Mouse (Mus musculus) ovary, postnatal 14 days (tissue): ENCODE results near the gene Gm37240.
"Not testable (repeated sequence)": the region's sequence is repeated elsewhere in the genome, so short reads cannot be mapped to it uniquely, and the experiment has no call there.

ENCODE experiments used
- DNase-seq: peaks from one replicate; pipeline ENCODE4 v3.0.0; 2022; ENCODE audit warnings: low spot score

The Gm37240 gene

DNA sequence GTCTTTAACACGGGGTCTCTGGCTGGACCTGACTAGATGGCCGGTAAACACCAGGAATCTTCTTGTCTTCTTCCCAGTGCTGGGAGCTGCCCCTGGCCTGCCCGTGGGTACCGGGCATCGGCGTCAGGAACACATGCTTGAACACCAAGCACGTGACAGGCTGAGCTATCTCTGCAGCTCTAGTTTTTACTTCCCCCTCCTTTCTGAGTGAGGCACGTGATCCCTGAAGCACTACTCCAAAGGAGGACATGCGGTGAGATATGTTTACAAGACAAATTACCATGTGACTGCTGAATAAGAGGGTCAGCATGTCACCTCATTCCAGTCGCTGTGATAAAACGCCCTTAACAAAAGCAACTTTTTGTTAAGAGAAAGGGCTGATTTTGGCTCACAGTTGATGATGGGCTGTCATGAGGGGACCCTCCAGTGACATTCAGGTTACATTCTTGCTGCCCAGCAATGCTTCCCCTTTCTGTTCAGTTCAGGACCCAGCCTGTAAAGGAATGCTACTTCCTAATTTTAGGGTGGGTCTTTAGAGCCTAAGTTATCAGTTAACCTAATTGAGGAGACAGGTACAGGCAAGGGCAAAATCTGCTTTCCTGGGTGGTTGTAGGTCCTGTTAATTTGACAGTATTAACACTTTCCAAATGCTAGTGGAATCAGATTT lies 1003.4 kb downstream of the Gm37240 start:
- DNase-seq = no peak

DNA sequence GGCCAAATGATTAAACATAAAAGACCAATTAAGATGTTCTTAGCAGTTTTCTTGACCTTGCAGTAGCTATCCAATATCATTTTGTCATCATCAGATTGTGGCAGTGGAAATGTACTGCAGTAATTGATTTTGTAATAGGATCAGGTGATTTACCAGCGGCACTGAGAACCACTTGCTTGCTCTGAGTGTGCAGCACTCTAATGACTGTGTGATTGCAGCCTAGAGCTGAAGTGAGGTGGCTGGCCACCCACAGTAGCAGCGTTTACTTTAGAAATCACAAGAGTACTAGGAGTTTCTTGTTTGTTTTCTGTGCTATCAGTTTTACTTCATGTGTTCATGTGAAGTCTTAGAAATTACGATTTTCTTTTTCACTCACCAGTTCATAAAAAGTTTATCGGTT lies 1011.1 kb downstream of the Gm37240 start:
- no peak for DNase-seq

DNA sequence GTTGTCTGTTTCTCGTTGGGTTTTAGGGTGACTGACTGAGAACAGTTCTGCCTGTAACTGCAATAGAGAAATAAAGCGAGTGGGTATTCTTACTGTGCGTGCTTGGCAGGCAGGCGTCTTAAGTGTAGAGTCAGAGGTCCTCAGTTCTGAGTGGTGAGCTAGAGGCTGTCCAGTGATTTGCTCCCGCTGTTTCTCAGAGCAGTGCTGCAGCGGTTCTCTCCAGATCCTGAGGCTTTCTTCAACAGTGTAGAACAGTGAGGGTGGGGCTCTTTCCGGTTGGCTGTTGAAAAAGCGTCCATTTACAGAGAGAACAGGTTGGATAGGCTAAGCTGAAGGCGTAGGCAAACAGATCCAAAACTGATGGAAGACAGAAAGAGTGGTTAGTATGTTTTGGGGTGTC lies 1012.0 kb downstream of the Gm37240 start:
- DNase-seq = no peak

DNA sequence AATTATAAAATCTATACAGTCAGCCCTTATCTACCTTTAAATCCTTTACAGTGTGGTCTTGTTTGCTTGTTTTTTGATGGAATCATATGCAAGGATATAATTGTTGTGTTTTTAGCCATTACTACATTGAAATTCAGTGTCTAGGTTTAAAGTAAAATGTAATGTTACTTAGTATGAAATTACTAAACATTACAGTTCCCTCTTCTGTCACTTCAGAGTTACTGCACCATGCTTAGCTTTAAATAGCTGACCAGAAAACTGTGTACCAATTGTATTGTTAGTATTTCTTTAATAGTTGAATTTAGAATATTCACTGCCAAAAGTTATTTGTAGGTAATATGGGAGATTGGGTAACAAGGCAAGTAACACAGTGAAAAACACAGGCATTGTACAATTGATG lies 1017.2 kb downstream of the Gm37240 start:
- no peak for DNase-seq

DNA sequence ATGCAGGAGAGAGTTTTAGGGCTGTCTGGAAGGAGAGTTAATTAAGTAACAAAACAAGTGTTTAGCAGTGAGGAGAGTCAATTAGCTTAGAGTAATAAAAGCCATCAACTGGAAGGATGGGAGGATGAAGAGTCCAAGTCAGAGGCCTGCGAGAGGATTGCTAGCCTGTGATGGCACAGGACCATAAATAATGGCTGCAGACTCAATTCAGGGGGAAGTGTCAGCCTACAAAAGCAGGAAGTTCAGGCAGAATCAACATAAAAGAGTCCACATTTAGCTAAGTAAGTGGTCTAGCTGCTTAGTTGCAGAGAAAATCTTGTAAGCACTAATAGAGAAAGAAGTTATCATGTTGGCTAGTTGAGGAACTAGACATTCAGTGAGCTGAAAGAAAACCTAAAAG lies 1019.3 kb downstream of the Gm37240 start:
- no peak for DNase-seq

DNA sequence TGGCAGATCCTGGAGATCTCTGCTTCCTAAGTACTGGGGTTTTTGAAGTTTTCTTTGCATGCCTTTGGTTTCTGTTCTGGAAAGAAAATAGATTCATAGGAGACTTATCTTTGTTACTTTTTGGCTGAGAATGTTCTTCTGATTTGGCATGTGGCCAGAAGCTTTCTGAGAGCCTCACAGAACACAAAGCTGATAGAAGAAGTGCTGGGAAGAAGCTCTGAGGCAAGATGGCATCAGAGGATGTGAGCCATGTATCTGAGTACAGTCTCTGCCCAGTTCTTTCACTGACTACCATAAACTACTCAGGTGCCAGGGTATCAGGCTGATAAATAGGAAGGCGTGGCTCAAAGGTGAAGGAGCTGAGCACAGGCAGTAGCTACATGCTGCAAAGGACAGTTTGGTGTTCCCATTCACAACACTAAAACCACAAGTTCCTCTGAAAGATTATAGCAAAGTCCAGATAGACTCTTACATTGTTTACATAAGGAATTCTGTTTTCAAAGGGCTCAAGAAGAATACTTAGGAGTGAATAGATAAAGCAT lies 1019.8 kb downstream of the Gm37240 start:
- DNase-seq = no peak

DNA sequence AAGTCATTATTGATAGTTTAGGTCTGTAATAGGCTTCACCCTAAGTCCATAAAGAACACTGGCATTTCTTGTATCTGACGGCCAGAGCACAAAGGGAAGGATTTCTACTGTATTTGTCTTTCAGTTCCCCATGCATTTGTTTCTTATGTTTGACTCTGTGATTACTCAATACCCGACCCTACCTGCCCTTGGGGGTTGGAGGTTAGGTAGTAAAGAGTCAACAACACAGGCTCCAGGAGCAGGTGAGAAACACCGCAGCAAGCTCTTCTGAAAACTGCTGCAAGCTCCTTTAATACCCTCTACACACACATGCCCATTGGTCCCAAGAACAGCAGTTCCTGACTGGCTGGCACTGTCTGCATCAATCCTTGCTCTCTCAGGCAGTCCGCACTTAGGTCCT lies 1020.5 kb downstream of the Gm37240 start:
- no peak for DNase-seq

DNA sequence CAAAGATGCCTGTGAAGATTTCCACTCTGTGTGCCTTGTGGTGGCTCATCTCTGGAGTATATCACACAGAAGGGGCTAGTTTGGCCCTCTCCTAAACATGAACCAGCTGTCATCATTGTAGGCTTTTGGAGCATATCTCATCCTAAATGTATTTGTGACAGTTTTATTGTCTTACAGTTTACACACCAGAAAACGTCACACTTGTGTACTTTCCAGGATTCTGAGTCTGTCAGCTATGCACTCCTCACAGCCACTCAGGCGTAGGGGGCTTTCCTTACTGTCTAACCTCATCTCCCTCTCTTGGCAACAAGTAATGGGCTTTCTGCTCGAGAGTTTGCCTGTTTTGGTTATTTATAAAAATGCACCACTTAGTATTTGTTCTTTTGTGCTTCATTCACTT lies 1021.6 kb downstream of the Gm37240 start:
- no peak for DNase-seq

DNA sequence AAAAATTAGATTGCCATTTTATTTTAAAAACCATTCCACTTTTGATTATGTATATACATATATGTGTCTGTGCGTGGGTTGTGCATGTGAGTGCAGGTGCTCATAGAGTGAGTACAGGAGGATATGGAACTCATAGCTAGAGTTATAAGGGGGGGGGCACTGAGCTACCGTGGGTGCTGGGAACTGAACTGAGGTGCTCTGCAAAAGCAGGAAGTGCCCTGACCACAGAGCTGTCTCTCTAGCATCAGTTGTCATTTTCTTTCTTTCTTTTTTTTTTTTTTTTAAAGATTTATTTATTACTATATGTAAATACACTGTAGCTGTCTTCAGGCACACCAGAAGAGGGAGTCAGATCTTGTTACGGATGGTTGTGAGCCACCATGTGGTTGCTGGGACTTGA lies 1025.5 kb downstream of the Gm37240 start:
- not testable (repeated sequence) for DNase-seq

DNA sequence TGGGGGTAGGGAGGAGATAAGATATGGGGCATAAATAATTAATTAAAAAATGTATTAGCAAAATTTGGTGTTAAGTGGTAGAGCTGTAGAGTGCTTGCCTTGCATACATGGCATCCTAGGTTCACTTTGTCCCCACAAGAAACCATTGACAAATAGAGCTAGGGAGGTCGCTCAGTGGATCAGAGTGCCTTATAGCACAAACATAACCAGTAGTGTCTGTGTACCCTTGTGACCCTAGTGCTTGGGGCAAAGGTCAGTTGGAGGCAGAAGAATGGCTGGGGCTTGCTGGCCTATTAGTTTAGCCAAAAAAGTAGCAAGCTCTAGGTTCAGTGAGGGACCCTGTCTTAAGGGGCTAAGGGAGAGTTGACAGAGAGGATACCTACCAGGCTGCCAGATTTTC lies 1026.6 kb downstream of the Gm37240 start:
- DNase-seq = no peak

DNA sequence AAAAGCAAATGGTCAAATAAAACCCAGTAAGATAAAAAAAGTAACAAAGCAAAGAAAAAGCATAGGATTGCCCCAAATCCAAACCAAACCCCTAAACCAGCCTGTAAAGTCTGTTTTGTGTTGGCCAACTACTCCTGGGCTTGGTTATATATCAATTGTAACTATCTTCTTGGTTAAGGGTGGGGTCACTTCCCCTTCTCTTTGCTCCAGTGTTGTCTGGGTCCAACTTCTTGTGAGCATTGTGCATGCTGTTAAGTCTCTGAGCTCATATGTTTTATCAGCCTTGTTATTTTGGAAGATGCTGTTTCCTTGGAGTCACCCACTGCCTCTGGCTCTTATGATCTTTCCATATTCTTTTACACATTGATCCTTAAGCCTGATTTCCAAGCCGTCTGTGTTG lies 1032.9 kb downstream of the Gm37240 start:
- DNase-seq = no peak

DNA sequence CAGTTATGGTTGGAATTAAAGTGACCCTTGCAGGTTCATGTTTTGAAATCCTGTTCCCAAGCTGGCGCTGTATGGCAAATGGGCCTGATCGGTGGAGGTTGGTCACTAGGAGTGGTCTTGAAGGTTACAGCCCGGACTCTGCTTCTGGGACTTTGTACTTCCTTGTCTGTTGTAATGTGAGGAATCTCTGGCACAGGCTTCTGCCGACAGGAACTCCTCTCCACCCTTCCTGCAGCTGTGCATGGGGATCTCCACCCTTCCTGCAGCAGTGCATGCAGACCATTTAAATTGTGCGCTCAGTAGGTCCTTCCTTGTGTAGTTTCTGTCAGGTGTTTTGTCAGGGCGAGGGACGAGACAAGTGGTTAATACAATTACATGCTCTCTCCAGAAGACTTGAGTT lies 1034.4 kb downstream of the Gm37240 start:
- no peak for DNase-seq

DNA sequence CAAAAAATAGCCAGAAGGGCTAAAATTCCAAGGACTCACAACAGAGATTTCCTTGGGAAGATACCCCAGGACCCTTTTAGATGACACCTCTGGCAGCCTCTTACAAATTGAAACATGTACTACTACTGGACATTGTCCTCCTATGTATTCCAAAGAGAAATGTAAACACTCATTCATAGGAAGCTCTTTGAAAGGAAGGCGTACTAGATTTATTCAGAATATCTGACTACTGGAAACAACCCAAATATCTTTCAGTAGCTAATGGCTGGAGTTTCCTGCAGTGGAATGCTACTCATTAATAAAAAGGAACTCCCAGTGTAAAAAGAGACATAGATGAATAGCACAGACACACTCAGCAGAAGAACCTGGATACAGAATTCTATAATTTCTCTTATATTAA lies 1035.5 kb downstream of the Gm37240 start:
- no peak for DNase-seq

DNA sequence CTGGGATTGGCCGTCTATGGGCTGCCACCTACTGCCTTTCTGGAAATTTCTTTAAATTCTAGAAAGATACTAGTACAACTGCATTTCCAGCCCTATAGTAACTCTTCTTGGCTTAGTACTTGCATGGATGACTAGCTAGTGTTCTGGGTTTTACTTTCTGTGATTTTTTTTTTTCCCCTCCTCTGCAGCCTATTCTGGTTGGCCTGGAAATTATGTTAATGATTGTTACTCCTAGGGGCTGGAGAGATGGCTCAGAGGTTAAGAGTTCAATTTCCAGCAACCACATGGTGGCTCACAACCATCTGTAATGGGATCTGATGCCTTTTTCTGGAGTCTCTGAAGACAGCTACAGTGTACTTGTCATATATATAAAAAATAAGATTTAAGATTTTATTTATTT lies 1036.9 kb downstream of the Gm37240 start:
- DNase-seq = no peak

DNA sequence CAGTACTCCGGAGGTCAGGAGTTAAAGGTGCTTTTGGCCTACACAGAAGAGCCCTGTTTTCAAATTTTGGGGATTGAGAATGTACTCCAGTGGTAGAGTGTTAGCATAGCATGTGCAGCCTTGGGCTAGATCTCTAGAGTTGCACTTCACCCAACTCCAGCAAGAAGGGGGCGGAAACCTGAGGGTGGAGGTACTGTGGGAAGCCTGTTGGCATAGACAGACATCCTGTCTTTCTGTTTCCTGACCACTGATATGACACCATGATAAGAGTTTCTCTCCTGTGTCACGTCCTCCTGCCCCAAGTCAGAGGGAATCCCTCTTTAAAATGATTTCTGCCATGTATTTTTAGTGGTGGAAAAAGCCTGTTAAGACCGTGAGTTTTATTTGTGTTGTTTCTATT lies 1038.5 kb downstream of the Gm37240 start:
- no peak for DNase-seq

DNA sequence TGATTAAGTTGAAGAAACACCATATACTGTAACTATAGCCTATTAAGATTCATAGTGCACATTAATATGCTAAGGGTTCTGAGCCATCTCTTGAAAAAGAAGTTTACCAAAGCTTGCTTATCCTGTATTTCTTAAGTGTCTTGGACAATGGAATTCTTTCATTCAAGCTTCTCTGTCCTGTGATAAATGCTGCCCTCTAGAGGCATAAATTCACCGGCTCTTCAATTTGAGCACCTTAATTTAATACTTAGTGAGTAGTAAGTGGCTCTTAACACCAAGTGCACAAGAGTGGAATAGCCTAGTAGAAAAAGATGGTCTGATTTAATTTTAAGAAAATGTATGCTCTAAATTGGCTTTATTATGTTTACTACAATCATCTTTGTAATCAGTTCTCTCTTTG lies 1043.7 kb downstream of the Gm37240 start:
- peak; percentile 49 for DNase-seq

DNA sequence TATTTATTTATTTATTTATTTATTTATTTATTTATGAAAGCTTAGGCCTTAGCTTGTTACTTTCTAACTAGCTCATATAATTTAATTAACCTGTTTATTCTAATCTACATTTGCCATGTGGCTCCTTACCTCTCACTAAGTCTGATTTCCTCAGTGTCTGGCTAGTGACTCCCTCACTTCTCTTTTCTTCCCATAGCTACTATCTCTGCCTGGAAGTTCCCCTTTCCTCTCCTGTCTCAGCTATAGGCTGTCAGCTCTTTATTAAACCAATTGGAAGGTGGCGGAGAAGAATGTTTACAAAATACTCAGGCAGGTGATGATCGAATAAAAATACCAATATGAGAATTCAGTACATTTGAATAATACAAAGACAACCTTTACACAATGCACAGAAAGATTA lies 1044.5 kb downstream of the Gm37240 start:
- DNase-seq = no peak

DNA sequence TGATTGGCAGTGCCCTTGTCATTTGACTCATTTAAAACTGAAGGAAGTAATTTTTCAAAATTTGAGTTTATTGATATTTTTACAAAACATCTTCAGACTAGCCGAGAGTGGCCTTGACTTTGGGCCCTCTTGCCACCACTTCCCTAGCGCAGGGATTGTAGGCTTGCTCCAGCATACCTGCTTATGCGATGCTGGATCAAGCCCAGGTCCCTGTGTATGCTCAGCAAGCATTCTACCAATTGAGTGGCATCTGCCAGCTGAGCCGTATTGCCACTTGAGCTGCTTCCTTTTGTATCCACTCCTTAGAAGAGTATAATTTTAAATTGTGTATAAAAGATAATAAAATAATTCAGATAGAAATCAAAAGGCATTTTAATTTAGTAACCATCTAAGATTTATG lies 1046.0 kb downstream of the Gm37240 start:
- DNase-seq = no peak

DNA sequence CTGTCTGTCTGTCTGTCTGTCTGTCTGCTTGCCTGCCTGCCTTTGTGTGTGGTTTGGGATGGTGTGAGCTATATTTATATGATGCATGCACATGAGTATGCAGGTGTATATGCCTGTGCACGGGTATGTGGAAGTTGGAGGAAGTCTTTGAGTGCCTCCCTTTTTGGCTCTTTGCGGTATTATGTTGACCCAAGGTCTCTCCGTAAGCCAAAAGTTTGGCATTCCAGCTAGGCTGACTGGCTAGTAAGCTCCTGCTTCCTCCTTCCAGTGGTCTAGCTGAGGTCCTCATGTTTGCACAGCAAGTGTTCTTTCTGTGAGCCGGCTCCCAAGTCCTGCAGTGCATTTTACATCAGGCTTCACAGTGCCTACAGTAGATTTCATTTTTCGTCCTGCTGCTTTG lies 1047.8 kb downstream of the Gm37240 start:
- DNase-seq = no peak

DNA sequence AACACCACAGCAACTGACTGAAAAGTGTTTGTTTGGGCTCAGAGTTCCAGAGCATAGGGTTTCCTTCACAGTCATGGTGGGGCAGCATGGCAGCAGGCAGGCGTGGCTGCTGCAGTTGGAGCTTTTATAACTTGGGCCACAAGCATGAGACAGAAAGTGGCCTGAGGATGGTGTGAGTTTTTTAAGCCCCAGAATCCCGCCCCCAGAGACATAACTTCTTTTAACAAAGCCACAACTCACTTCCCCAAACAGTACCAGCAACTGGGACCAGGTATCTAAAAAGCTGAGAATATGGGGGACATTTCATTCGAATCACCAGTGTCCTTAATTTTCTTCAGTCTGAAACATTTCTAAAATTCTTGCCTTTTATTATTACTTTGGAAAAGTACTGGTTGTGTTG lies 1049.3 kb downstream of the Gm37240 start:
- no peak for DNase-seq

DNA sequence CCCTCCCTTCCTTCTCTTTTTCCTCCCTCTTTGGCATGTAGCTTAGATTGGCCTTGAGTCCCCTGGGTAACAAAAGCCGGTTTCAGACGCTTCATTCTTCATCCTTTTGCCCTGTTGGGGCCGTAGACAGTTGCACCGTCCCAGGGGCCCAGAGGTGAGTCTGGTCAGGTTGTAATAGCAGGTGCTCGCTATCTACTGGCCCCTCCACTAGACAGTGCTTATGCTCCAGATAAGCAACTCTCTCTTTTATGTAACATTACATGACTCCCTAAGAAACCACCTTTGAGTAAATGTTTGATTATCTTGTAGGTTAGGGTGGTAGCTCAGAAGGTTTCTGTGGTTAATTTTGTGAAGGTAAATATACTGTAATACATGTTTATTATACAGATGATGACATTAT lies 1051.3 kb downstream of the Gm37240 start:
- DNase-seq = no peak

DNA sequence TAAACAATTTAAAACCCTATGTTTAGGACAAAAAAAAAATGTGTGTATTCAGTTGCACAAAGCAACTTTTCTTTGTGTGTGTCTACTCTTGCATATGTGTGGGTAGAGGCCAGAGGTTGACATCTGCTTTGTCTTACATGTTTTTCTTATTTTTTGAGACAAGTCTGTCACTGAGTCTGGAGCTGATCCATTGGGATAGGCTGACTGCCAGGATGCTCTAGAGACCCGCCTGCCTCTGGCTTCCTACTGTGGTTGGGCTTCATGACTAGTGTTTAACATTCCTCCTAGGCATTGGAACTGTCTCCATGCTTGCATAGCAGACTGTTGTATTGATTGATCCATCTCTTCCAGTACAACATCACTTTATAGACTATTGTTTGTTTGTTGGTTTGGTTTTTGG lies 1058.0 kb downstream of the Gm37240 start:
- no peak for DNase-seq

DNA sequence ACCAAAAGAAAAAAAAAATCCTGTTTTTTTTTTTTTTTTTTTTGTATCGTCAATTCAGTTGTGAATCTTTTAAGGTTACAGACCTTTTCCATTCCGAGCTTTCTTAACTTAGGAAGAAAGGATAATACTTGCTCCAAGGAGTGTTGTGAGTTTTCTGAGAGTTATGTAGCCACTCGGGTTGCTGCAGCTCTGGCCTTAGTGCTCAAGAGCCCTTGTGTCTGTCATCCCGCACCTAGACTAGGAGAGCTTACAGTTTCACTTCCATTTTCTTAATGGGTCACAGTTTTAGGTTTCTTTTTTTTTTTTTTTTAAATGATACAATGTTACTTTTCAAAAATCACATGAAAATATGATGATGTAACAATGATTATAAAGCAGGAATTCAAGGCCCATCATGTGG lies 1059.7 kb downstream of the Gm37240 start:
- DNase-seq = no peak

DNA sequence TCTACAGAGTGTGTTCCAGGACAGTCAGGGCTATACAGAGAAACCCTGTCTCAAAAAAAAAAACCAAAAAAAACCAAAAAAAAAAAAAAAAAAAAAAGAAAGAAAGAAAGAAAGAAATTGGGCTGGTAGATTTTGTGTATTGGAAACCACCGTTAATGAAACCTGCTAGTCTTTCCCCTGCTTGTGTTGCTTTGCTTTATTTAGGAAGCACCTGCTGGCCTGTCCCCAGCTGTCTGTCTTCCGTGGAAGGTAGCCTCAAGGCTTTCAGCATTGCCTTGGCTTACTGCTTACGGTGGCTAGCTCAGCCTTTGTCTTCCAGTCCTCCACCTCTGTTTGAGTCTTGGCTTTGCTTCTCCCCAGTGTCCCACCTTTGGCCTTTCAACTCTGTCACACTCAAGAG lies 1060.4 kb downstream of the Gm37240 start:
- no peak for DNase-seq

DNA sequence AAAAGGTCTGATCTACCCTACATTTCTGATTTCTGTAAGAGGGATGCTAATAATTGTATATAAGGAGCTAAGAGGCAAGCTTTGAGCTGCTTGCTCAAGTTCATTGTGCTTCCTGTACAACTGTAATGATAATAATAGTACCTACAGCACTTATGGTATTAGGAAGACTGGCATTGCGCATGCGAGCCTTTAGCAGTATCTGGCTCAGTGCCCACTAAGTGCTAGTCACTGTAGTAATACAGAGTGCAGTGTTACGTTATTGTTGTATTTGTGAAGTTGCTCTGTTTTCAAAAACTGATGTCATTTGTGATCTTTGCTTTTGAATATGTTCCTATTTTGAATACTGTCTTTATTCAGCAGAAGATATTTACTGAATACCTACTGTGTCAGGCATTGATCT lies 1060.9 kb downstream of the Gm37240 start:
- no peak for DNase-seq
